Mouse (Mus musculus) G1E (cell line): ENCODE measurements at regions not wholly inside any gene's neighbourhood (a gene's known extent, or its start where the extent isn't known, plus 50 kb on each side); places are given as distances from the start of the nearest gene placed in this dataset.

Experiments used
- CTCF ChIP-seq: IDR thresholded peaks from 2 replicates; pipeline ENCODE4 v1.5.1; 2012; ENCODE audit warnings: low read depth, low read length, inconsistent platforms, mixed read lengths
- GATA1 ChIP-seq: IDR thresholded peaks from 2 replicates; pipeline ENCODE4 v1.6.1; 2012; ENCODE audit warnings: borderline replicate concordance, low read length, inconsistent platforms, mixed read lengths
- GATA2 ChIP-seq: IDR thresholded peaks from 2 replicates; pipeline ENCODE4 v1.6.1; 2012; ENCODE audit warnings: low read depth, low read length, inconsistent platforms, borderline replicate concordance
- POLR2AphosphoS5 ChIP-seq: IDR thresholded peaks from 2 replicates; pipeline ENCODE4 v1.6.1; 2012; ENCODE audit warnings: low read depth, low read length, inconsistent platforms; ENCODE audit not compliant: insufficient replicate concordance
- TAL1 ChIP-seq: conservative IDR thresholded peaks from 2 replicates; pipeline ENCODE4 v1.6.1; 2012; ENCODE audit warnings: low read depth, low read length, inconsistent platforms, mixed read lengths

GRCm38 (mm10) chr6:118254871-118255270, 57.4 kb upstream of the Ret start:
- TF ChIP-seq GATA1, result no peak
- no peak for TF ChIP-seq CTCF
- TF ChIP-seq POLR2AphosphoS5, result no peak
- TF ChIP-seq GATA2, result no peak
- no peak for TF ChIP-seq TAL1
